Mouse (Mus musculus): ENCODE measurements at regions not wholly inside any gene's neighbourhood (a gene's known extent, or its start where the extent isn't known, plus 50 kb on each side); places are given as distances from the start of the nearest gene placed in this dataset.
A peak's percentile ranks its signal among the peaks of the same experiment; 100 is the strongest.

- no peak for DNase-seq (ENCODE audit: low spot score in 2 of 2)
Observed at GRCm38 (mm10) chr1:168861577-168861976, 429.5 kb upstream of the Pbx1 start.

- DNase-seq (ENCODE audit: low spot score in 2 of 2), result no peak
Observed at GRCm38 (mm10) chr1:168823184-168823583, 391.1 kb upstream of the Pbx1 start.

DNA sequence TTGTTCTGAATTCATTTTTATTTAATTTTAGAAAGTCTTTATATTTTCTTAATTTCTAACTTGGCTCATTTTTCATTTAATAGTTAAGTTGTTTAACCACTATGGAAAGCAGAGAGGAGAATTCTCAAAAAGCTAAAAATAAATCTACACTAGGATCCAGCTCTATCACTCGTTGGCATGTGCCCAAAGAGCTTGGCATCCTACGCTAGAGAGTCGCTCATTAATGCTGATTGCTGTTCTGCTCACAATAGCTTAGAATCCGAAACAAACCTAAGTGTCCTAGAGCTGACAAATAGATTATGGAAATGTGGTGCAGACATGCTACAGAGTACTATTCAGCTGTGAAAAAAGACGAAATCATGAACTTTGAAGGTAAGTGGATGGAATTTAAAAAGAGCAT lies 386.3 kb upstream of the Pbx1 start:
- no peak for DNase-seq (ENCODE audit: low spot score in 2 of 2)

GRCm38 (mm10) chr1:168807084-168807483 lies 375.0 kb upstream of the Pbx1 start:
- no peak for DNase-seq (ENCODE audit: low spot score in 2 of 2)

DNA sequence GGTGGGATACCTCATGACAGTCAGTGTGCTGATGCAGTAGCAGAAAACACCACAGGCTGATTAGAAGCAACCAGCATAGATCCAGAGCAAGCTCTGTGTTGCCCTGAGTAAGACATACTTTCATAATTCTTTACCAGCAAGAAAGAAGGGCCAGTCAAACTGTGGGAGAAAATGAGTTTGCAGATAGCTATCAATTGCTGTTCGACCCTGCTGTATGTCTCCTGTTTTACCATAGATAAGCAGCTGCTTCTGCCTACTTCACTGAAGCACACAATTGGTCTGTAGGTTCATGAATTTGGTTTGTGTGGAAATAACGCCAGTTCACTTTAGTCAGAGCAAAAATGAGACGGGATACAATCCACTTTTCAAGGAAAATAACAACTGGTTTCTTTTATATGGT lies 373.4 kb upstream of the Pbx1 start:
- no peak for DNase-seq (ENCODE audit: low spot score in 2 of 2)

DNA sequence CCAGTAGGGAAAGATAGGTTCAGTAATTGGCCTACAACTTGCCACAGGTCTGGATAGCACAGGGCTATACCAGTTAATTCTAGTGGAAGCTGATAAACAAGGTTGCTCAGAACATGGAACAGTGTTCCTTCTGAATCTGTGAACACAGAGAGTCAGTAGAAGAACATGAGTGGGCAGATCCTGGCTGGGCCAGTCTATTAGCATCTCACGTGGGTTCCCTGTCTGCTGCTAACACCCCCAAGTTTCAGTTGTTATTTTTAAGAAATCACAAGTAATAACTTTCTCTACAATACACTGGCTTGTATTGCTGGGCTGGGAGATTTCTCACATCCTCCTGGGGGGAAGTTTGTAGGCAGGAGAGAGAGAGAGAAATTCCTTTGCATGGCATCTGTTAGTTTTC lies 369.0 kb upstream of the Pbx1 start:
- peak; percentile 60 to 71 for DNase-seq (ENCODE audit: low spot score in 2 of 2)

GRCm38 (mm10) chr1:168786731-168787130 lies 354.7 kb upstream of the Pbx1 start:
- no peak for DNase-seq (ENCODE audit: low spot score in 2 of 2)

DNA sequence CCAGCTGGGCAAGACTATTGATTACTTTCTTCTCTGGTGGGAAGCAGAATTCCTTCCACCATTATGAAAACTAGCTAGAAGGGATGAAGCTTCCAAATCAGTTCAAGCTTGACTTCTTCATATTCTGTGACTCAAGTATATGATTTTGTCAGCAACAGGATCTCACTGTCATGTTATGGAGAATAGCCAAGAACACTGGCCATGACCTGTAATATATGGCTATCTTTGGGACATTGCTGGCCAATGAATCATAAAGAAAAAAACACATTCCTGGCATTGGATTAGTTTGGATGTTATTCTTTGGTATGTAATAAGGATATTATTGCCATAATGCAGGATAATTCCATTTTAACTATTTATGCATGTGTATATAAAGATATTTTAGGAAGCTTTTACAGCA lies 351.8 kb upstream of the Pbx1 start:
- DNase-seq (ENCODE audit: low spot score in 2 of 2), result no peak

- DNase-seq (ENCODE audit: low spot score in 2 of 2), result no peak
Observed at GRCm38 (mm10) chr1:168764368-168764895, 332.4 kb upstream of the Pbx1 start.

DNA sequence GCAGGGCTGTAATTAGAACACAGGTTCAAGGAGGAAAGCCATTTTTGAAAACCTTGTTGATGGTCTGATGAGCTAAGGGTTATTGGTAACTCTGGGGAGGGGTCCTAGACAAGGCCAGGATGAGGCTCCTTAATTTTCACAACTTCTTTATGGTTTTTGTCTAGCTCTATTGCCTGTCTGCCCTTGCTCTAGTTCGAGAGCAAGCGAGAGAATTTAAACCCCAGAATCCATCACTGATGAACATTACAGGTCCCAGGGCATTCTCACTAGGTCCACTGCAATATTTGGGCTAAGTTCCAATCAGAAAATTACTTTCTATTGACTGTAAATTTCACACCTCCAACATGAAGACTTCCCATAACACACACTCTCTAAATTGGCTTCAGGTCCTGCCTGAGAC lies 329.0 kb upstream of the Pbx1 start:
- DNase-seq (ENCODE audit: low spot score in 2 of 2), result no peak

DNA sequence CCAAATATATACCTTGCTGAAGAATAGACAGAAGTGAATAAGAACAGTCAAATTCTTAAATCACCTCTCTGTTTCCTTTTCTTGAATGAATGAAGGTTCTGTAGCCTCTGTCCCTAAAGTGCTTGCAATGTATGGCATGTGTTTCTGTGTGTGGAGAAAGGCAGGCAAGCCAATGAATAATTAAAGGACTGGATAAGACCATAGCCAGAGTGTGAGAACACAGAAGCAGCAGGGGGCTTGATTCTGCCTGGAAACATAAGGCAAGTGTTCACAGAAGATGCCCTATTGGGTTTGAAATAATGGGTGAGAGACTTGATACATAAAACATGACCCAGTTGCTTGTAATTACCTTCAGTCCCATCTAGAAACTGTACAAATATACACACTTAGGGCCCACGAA lies 328.2 kb upstream of the Pbx1 start:
- no peak for DNase-seq (ENCODE audit: low spot score in 2 of 2)

DNA sequence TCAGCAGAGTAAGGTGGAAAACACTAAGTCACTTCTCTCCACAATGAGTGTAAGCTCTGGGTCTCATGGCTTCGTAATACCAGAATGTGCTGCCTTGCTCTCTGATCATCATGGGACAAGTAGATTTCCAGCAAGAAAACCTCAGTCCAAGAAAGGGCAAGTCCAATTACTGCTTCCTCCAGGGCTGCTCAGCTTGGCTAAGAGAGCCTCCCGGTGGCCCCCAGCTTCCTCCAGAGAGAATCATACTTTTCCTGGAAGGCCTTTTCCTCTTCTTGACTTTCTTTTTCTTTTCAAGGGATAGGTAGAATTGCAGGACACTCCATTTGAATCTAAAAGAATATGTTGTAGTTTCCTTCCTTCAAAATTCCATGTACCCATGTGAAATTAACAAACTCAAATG lies 326.8 kb upstream of the Pbx1 start:
- no peak for DNase-seq (ENCODE audit: low spot score in 2 of 2)

DNA sequence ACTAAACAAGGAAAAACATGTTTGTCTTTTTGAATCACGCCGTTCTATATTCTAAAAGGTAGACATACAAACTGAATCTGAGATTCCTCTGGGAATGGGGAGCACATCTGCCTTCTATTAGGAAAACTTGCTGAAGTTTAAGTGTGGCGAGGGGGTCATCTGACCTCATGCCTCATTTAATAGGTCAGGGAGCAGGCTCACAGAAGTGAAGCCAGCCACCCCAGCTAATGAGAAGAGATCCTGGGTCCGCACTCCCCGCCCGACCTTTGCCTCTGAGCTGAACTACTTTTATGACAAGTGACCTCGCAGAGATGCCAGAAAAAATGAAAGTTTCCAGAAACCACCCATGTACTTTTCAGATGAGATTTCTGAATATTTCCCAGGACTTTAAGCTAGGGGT lies 322.1 kb upstream of the Pbx1 start:
- DNase-seq (ENCODE audit: low spot score in 2 of 2), result no peak

DNA sequence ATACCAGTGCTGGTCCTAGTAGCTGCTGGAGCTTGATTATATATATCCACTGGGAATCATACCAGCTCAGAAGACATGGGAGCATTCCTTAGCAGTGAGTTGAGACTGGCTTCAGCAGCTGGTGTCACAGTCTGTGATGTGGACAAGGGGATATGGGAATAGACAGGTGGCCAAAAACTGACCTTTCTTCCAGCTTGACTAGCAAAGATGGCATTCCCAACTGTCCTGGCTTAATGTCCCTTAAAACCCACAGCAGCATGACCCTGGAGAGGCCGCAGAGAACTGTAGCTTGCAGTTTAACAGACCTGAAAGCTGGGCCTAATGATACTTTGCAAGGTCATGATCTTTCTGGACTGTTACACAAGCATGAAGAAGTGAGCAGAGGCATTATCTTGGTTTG lies 311.4 kb upstream of the Pbx1 start:
- DNase-seq (ENCODE audit: low spot score in 2 of 2), result no peak

- no peak for DNase-seq (ENCODE audit: low spot score in 2 of 2)
Observed at GRCm38 (mm10) chr1:168738005-168738404, 305.9 kb upstream of the Pbx1 start.

DNA sequence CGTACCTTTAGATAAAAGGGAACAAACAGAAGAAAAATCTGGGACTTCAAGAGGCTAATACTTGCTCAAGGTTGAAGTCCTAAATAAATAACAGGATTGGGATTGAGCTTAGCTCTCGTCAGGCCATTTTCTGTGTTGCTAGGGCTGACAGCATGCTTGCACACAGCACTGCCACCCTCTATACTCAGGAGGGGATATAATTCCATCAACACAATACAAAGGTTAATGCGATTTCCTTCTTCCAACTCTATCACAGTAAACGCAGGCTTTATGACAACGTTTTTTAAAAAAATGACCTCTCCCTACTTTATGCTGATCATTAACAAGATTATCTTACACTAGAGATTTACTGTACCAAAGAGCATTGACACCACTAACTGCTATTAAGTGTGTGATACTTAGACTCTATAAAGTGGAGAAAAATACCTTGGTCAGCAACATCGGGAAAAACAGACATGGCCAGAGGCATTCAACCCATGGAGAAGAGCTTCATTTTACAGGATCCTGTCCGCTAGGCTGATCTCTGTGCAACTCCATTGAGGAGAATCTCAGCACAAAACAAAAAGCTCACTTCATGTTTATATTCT lies 305.3 kb upstream of the Pbx1 start:
- no peak for DNase-seq (ENCODE audit: low spot score in 2 of 2)

DNA sequence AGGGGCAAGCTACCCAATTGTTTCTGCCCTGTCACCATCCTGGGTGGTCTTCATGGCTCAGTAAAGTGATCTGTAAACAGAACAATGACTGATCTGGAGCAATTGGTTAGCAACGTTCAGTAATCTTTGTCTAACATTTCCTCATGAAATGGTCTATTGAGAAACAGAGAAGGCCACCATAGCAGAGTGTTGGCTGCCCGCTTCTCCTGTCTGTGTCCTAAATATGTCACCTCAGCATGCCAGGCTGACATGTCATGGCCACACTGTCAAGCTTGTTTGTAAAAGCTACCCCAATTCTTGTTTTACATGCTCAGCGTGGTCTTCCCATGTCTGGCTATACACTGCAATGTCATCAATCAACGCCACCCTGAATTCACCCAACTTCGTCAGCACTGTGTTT lies 301.0 kb upstream of the Pbx1 start:
- DNase-seq (ENCODE audit: low spot score in 2 of 2), result no peak

GRCm38 (mm10) chr1:168709836-168710235 lies 277.8 kb upstream of the Pbx1 start:
- no peak for DNase-seq (ENCODE audit: low spot score in 2 of 2)

GRCm38 (mm10) chr1:168709017-168709681 lies 277.1 kb upstream of the Pbx1 start:
- no peak for DNase-seq (ENCODE audit: low spot score in 2 of 2)

GRCm38 (mm10) chr1:168708161-168708865 lies 276.2 kb upstream of the Pbx1 start:
- no peak for DNase-seq (ENCODE audit: low spot score in 2 of 2)

GRCm38 (mm10) chr1:168697386-168697785 lies 265.3 kb upstream of the Pbx1 start:
- no peak for DNase-seq (ENCODE audit: low spot score in 2 of 2)

GRCm38 (mm10) chr1:168686821-168687220 lies 254.8 kb upstream of the Pbx1 start:
- no peak for DNase-seq (ENCODE audit: low spot score in 2 of 2)

DNA sequence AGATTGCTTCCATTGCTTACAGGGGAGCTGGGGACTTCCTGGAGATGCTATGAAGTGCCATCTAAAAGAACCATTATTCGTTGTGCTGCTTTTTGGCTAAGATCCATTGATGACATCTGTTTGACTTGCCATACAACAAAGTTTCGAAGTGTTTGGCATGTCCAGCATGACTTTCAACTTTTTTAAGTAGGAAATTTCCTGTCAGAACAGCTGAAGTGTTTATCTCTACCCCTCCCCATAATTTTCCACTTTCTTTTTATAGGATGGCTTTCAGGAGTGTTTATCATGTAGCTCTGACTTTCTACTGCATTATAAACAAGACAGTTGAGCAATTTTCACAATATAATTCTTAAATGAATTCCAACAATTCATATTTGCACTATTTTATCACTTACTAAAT lies 253.1 kb upstream of the Pbx1 start:
- DNase-seq (ENCODE audit: low spot score in 2 of 2), result no peak
